Mouse (Mus musculus) midbrain, postnatal 0 days (tissue): ENCODE data around the gene Nars2. TPM values are rescaled to one million over a fixed set of nuclear protein-coding genes. Genes with fewer than 3 reads are reported as not detected.

Source experiments
- ATAC-seq: fragments of 200-750 bp; cut with Nextera tagmentation; 2 replicates; pipeline ENCODE4 v1.8.0; 2017; ENCODE audit warnings: moderate number of reproducible peaks, mild to moderate bottlenecking, moderate TSS enrichment, moderate library complexity; ENCODE audit not compliant: low FRiP score
- DNase-seq: peaks from one replicate; pipeline ENCODE4 v3.0.0-alpha.2; 2015; ENCODE audit warnings: low spot score
- H3K27ac ChIP-seq: fragments of 300-500 bp; sonication (generic); 2 replicates; pipeline ENCODE4 v1.5.1; 2014; ENCODE audit warnings: low read depth, mild to moderate bottlenecking, low read length, mixed read lengths
- H3K27me3 ChIP-seq: fragments of 300-500 bp; sonication (generic); 2 replicates; pipeline ENCODE4 v1.6.1; 2014; ENCODE audit warnings: low read length, control low read depth, mixed read lengths; ENCODE audit not compliant: insufficient read depth
- H3K36me3 ChIP-seq: fragments of 300-500 bp; sonication (generic); 2 replicates; pipeline ENCODE4 v1.6.1; 2014; ENCODE audit warnings: low read length, control low read depth, mixed read lengths; ENCODE audit not compliant: insufficient read depth
- H3K4me1 ChIP-seq: fragments of 300-500 bp; sonication (generic); 2 replicates; pipeline ENCODE4 v1.6.1; 2014; ENCODE audit warnings: mild to moderate bottlenecking, control low read depth, antibody characterized with exemption, low read length, mixed read lengths; ENCODE audit not compliant: insufficient read depth
- H3K4me2 ChIP-seq: fragments of 300-500 bp; sonication (generic); 2 replicates; pipeline ENCODE4 v1.6.1; 2014; ENCODE audit warnings: low read depth, mild to moderate bottlenecking, low read length, mixed read lengths; ENCODE audit not compliant: poor library complexity, severe bottlenecking
- H3K4me3 ChIP-seq: fragments of 300-500 bp; sonication (generic); 2 replicates; pipeline ENCODE4 v1.5.1; 2014; ENCODE audit warnings: low read depth, mild to moderate bottlenecking, low read length, moderate library complexity
- H3K9ac ChIP-seq: fragments of 300-500 bp; sonication (generic); replicated peaks from 2 replicates; pipeline ENCODE4 v1.6.1; 2014; ENCODE audit warnings: mild to moderate bottlenecking, low read length, moderate library complexity, mixed read lengths; ENCODE audit not compliant: poor library complexity, severe bottlenecking
- H3K9me3 ChIP-seq: fragments of 300-500 bp; sonication (generic); 2 replicates; pipeline ENCODE4 v1.6.1; 2016; ENCODE audit warnings: low read length, control low read depth
- CTCF ChIP-seq: IDR thresholded peaks from 2 replicates; pipeline ENCODE4 v1.5.1; 2016; ENCODE audit warnings: antibody characterized with exemption, mild to moderate bottlenecking
- WGBS: fragments of 180-500 bp; shearing (Covaris S2); extraction: QIAGEN DNeasy Blood & Tissue Kit; methylation state at CpG from one replicate; pipeline ENCODE4 v1.1.7; 2014; 5-methylcytosine and 5-hydroxymethylcytosine counted together
- polyA plus RNA-seq: library from polyadenylated mRNA; unstranded; fragments of >200 nt; fragmentation: Nextera tagmentation; extraction: Ambion mirVana; gene quantifications from 2 replicates; pipeline ENCODE4 v1.2.1, GENCODE M21; 2015
- total RNA-seq: library from RNA; depleted of rRNA; stranded (reverse); fragments of >200 nt; gene quantifications from 2 replicates; pipeline ENCODE4 v1.2.3, GENCODE M21; 2014

Nars2 gene
- total and polyA plus RNA-seq, 2 experiments from 2014 or later, result 5.4 to 13.2 TPM

DNA sequence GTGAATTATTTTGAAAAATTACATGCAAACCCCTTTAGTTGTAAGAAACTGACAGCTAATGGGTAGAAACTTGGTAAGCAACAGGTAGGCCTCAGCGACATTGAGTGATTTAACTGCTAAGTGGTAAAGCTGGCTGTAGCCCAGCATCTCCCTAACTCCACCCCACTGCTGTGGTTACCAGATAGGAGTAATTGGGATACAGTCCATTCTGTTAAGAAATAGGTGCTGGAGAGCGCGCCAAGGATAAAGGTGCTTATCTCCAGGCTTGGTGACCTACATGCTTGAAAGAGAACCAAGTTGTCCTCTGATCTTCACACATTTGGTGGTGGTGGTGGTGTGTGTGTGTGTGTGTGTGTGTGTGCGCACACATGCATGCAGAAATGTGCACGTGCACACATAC lies 7.9 kb downstream of the Nars2 start:
- DNase-seq (no peak), ATAC-seq (no peak)
- Histone ChIP-seq H3K9me3 (no peaks in the 10 kb centered on the region), H3K4me3 (no peak overlapping the region), H3K27me3 (no peaks in the 10 kb centered on the region), H3K36me3 (no peaks in the 10 kb centered on the region), H3K9ac (no peak overlapping the region), H3K4me2 (no peak overlapping the region), H3K4me1 (no peaks in the 10 kb centered on the region), H3K27ac (no peak overlapping the region)
- WGBS, result 97% methylated on average over 5 of the region's 5 CpGs
- TF ChIP-seq CTCF, result no peak

DNA sequence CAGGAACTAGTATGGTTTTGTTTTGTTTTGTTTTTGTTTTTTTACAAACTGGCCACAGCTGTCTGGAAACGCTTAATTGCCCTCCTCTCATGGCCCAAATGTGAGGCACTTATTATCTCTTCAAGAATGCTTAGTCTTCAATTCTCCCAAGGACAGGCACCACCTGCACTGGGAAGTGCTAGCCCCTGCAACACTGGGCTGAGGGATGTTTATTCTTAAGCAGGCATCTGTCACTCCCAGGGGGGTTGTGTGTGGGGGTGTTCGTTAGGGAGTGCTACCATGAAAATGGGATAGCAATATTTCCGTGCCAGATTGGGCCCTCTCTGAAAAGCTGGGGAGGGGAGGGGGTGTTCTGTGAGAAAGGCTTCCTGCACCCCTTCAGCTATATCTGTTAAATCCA lies 15.9 kb downstream of the Nars2 start:
- no peak overlapping the region for H3K9ac ChIP-seq
- no peak overlapping the region for H3K27ac ChIP-seq
- H3K4me3 ChIP-seq, result no peak overlapping the region
- DNase-seq, result no peak
- no peaks in the 10 kb centered on the region for H3K36me3 ChIP-seq
- no peaks in the 10 kb centered on the region for H3K4me1 ChIP-seq
- no peak for ATAC-seq
- no peaks in the 10 kb centered on the region for H3K9me3 ChIP-seq
- no peak overlapping the region for H3K4me2 ChIP-seq
- WGBS, result 49% methylated on average over 3 of the region's 3 CpGs
- no peaks in the 10 kb centered on the region for H3K27me3 ChIP-seq
- TF ChIP-seq CTCF, result no peak

GRCm38 (mm10) chr7:96970359-96970758 lies 19.1 kb downstream of the Nars2 start:
- Histone ChIP-seq H3K4me1 (no peaks in the 10 kb centered on the region), H3K9me3 (no peaks in the 10 kb centered on the region), H3K4me2 (no peak overlapping the region), H3K27me3 (no peaks in the 10 kb centered on the region), H3K27ac (no peak overlapping the region), H3K4me3 (no peak overlapping the region), H3K9ac (no peak overlapping the region), H3K36me3 (no peaks in the 10 kb centered on the region)
- ATAC-seq (no peak), DNase-seq (peak; percentile 82)
- 28% methylated on average over 1 of the region's 1 CpGs for WGBS
- TF ChIP-seq CTCF, result peak; percentile 80

DNA sequence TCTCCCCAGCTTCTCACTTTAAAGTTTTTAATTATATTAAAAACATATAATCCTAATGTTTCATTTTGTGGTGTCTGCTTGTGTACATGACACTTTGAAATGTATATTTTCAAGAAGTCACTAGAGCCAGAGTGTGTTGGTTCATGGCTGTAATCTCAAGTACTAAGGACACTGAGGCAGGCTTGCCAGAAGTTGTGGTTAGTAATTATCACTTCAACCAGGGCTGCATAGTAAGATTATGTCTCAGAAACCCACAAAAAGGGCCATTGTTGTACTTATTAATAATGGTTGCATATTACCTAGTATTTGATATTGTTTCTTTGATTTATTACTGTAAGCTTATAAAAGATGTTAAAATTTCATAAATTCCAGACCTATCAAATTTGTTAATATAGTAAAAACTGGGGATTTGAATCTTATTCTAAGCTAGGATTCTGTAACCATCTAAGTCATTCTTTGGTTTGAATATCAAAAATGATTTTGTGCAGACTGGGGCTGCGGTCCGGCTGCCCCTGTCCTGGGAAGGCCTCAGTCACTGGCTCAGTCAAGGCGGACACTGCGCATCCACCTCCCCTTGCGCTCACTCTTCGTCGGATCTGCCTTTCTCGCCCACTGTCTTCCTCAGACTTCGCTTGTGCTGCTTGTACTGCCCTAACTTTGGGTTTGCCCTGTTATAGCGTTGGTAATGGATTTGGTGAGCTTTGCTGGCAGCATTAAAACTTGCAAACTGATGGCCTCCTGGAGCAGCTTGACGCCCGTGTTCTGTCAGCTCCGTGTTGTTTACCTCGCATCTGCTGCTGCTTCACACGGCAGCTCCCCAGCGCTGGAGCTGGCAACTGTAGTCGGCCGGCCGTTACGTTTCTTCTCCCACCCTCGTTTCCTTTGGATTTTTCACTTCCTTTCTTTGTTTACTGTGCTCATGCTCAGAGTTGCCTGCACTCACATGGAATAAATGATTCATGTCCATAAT lies 20.0 kb downstream of the Nars2 start:
- H3K36me3 ChIP-seq, result no peaks in the 10 kb centered on the region
- no peak for TF ChIP-seq CTCF
- no peak overlapping the region for H3K9ac ChIP-seq
- DNase-seq (peak; percentile 15), ATAC-seq (no peak)
- H3K4me3 ChIP-seq, result no peak overlapping the region
- no peaks in the 10 kb centered on the region for H3K4me1 ChIP-seq
- H3K27ac ChIP-seq, result no peak overlapping the region
- no peaks in the 10 kb centered on the region for H3K27me3 ChIP-seq
- H3K9me3 ChIP-seq, result no peaks in the 10 kb centered on the region
- H3K4me2 ChIP-seq, result no peak overlapping the region
- WGBS, result 76% methylated on average over 21 of the region's 21 CpGs

- 83% methylated on average over 8 of the region's 8 CpGs for WGBS
- no peak for TF ChIP-seq CTCF
- Histone ChIP-seq H3K27ac (no peak overlapping the region), H3K36me3 (no peaks in the 10 kb centered on the region), H3K27me3 (no peaks in the 10 kb centered on the region), H3K9ac (no peak overlapping the region), H3K9me3 (no peaks in the 10 kb centered on the region), H3K4me3 (no peak overlapping the region), H3K4me2 (no peak overlapping the region), H3K4me1 (no peaks in the 10 kb centered on the region)
- no peak for DNase-seq
- no peak for ATAC-seq
Measured at GRCm38 (mm10) chr7:96972138-96972904, 21.0 kb downstream of the Nars2 start.

DNA sequence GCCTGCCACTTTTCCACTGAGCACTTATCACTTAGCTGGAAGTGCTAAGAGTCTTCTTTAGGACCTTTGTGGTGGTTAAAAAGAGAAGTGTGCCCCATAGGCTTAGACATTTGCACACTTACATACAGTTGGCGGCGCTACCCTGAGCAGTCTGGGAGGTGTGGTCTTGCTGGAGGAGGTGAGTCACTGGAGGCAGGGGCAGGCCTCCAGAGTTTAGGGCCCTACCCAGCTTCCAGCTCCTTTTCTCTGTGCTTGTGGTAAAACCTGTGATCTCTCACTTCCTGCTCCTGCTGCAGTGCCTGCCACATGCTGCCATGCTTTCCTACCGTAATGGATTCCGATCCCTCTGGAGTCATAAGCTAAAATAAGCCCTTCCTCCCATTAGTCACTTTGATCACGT lies 24.6 kb downstream of the Nars2 start:
- Histone ChIP-seq H3K4me1 (no peaks in the 10 kb centered on the region), H3K9ac (no peak overlapping the region), H3K27me3 (no peaks in the 10 kb centered on the region), H3K4me3 (no peak overlapping the region), H3K9me3 (no peaks in the 10 kb centered on the region), H3K4me2 (no peak overlapping the region), H3K36me3 (no peaks in the 10 kb centered on the region), H3K27ac (no peak overlapping the region)
- 85% methylated on average over 5 of the region's 5 CpGs for WGBS
- TF ChIP-seq CTCF, result no peak
- DNase-seq, result no peak
- no peak for ATAC-seq
